Mouse (Mus musculus): ENCODE measurements around the gene Aloxe3. TPM values are rescaled to one million over a fixed set of nuclear protein-coding genes. Genes with fewer than 3 reads are reported as not detected.
"Not testable (repeated sequence)": the region's sequence is repeated elsewhere in the genome, so short reads cannot be mapped to it uniquely, and the experiment has no call there.

The Aloxe3 gene
- polyA plus RNA-seq, 1 experiment from 2014 or later = 0.16 TPM

GRCm38 (mm10) chr11:69088103-69088855, 37.4 kb upstream of the Aloxe3 start, which contains the start of gene Vamp2:
Gene Vamp2, plus strand, starts transcription at chr11:69088490.
- H3K27me3 ChIP-seq = no peaks in the 10 kb centered on the region
- H3K9me3 ChIP-seq = no peaks in the 10 kb centered on the region
- H3K9ac ChIP-seq = peak within 1 kb of the TSS; percentile 100
- H3K36me3 ChIP-seq = peaks cover 22% of the 10 kb centered on the region; the same call in 1 of the 2 replicates
- WGBS = under 1% methylated on average over 50 of the region's 67 CpGs
- peak; percentile 83 for ATAC-seq (ENCODE audit: borderline replicate concordance, extremely low read depth, low FRiP score, low TSS enrichment)
- peaks cover 25% of the 10 kb centered on the region for H3K4me1 ChIP-seq
- peak within 1 kb of the TSS; percentile 86 for H3K4me2 ChIP-seq
- H3K27ac ChIP-seq = peak within 1 kb of the TSS; percentile 96
- peak within 1 kb of the TSS; percentile 96 for H3K4me3 ChIP-seq

GRCm38 (mm10) chr11:69088856-69089615, 36.7 kb upstream of the Aloxe3 start:
- H3K27me3 ChIP-seq = no peaks in the 10 kb centered on the region
- peak overlapping the region; percentile 96 for H3K27ac ChIP-seq
- peak overlapping the region; percentile 100 for H3K9ac ChIP-seq
- H3K36me3 ChIP-seq = peaks cover 22% of the 10 kb centered on the region; the same call in 1 of the 2 replicates
- peak overlapping the region; percentile 96 for H3K4me3 ChIP-seq
- peaks cover 28% of the 10 kb centered on the region for H3K4me1 ChIP-seq
- peak overlapping the region; percentile 86 for H3K4me2 ChIP-seq
- ATAC-seq (ENCODE audit: borderline replicate concordance, extremely low read depth, low FRiP score, low TSS enrichment) = peak; percentile 24; the same call in 1 of the 2 replicates
- no peaks in the 10 kb centered on the region for H3K9me3 ChIP-seq
- 11% methylated on average over 25 of the region's 25 CpGs for WGBS

DNA sequence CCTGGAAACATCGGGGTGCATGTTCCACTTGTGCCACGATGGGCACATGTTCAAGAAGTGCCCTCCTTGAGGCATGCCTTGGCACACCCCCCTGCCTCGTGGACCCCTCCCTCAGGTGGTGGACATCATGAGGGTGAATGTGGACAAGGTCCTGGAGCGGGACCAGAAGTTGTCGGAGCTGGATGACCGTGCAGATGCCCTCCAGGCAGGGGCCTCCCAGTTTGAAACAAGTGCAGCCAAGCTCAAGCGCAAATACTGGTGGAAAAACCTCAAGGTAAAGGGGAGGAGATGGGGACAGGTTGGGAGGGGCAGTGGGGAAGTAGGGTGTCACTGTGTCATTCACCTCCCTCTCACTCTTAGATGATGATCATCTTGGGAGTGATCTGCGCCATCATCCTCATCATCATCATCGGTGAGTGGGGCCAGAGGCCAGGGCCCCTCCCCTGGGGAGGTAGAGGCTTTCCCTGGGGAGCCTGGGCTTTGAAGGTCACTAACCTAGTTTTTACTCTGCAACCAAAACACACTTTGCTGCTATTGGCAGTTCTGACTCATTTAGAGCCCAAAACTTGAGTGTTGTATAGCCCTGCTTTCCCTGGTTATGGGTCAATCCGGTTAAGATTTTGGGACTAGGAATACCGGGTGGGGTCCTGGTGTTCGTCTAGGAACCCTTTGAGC, 35.9 kb upstream of the Aloxe3 start:
- Histone ChIP-seq H3K4me2 (peak overlapping the region; percentile 86), H3K36me3 (peaks cover 22% of the 10 kb centered on the region; the same call in 1 of the 2 replicates), H3K27me3 (no peaks in the 10 kb centered on the region), H3K4me1 (peaks cover 33% of the 10 kb centered on the region), H3K4me3 (peak overlapping the region; percentile 96), H3K9me3 (no peaks in the 10 kb centered on the region), H3K9ac (peak overlapping the region; percentile 100), H3K27ac (peak overlapping the region; percentile 30; the same call in 1 of the 2 replicates)
- 82% methylated on average over 12 of the region's 12 CpGs for WGBS
- ATAC-seq (ENCODE audit: borderline replicate concordance, extremely low read depth, low FRiP score, low TSS enrichment) = no peak

DNA sequence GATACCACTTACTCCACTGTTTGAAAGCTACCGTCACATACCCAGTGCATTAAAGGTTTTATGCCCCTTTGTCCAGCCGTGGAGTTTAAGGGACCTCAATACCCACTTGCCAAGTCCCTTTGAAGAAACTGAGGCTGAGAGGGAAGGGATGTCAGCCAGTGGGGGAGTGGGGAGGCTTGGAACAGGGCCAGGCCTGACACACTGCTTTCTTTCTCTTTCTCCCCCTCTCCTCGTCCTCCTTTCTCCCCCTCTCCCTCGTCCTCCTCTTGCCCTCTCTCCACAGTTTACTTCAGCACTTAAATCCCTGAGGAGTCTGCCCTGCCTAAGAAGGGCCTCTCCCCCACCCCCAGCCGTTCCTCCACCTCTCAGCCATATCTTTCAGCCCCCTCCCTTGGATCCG, 35.3 kb upstream of the Aloxe3 start:
- WGBS = 38% methylated on average over 6 of the region's 6 CpGs
- H3K27ac ChIP-seq = peak overlapping the region; percentile 30
- no peaks in the 10 kb centered on the region for H3K27me3 ChIP-seq
- no peak for ATAC-seq (ENCODE audit: borderline replicate concordance, extremely low read depth, low FRiP score, low TSS enrichment)
- peaks cover 33% of the 10 kb centered on the region for H3K4me1 ChIP-seq
- peak overlapping the region; percentile 100 for H3K9ac ChIP-seq
- no peaks in the 10 kb centered on the region for H3K9me3 ChIP-seq
- H3K4me3 ChIP-seq = peak overlapping the region; percentile 96; the same call in 1 of the 2 replicates
- peak overlapping the region; percentile 86 for H3K4me2 ChIP-seq
- H3K36me3 ChIP-seq = peaks cover 22% of the 10 kb centered on the region; the same call in 1 of the 2 replicates

- Histone ChIP-seq H3K4me1 (peaks cover 33% of the 10 kb centered on the region), H3K9ac (peak overlapping the region; percentile 17; the same call in 1 of the 2 replicates), H3K36me3 (peaks cover 22% of the 10 kb centered on the region; the same call in 1 of the 2 replicates), H3K27me3 (no peaks in the 10 kb centered on the region), H3K4me3 (no peak overlapping the region), H3K4me2 (no peak overlapping the region), H3K27ac (0 out of 2 replicates have a peak overlapping the region, but pooled peaks have one; percentile 5), H3K9me3 (no peaks in the 10 kb centered on the region)
- 58% methylated on average over 7 of the region's 7 CpGs for WGBS
- ATAC-seq (ENCODE audit: borderline replicate concordance, extremely low read depth, low FRiP score, low TSS enrichment) = no peak
Measured at GRCm38 (mm10) chr11:69091566-69092385, 33.9 kb upstream of the Aloxe3 start.

GRCm38 (mm10) chr11:69092386-69092751, 33.3 kb upstream of the Aloxe3 start:
- peaks cover 22% of the 10 kb centered on the region; the same call in 1 of the 2 replicates for H3K36me3 ChIP-seq
- no peak overlapping the region for H3K4me3 ChIP-seq
- H3K4me2 ChIP-seq = no peak overlapping the region
- H3K4me1 ChIP-seq = peaks cover 34% of the 10 kb centered on the region
- H3K9ac ChIP-seq = no peak overlapping the region
- ATAC-seq (ENCODE audit: borderline replicate concordance, extremely low read depth, low FRiP score, low TSS enrichment) = no peak
- 1% methylated on average over 3 of the region's 3 CpGs for WGBS
- no peaks in the 10 kb centered on the region for H3K9me3 ChIP-seq
- H3K27ac ChIP-seq = 0 out of 2 replicates have a peak overlapping the region, but pooled peaks have one; percentile 5
- H3K27me3 ChIP-seq = no peaks in the 10 kb centered on the region

DNA sequence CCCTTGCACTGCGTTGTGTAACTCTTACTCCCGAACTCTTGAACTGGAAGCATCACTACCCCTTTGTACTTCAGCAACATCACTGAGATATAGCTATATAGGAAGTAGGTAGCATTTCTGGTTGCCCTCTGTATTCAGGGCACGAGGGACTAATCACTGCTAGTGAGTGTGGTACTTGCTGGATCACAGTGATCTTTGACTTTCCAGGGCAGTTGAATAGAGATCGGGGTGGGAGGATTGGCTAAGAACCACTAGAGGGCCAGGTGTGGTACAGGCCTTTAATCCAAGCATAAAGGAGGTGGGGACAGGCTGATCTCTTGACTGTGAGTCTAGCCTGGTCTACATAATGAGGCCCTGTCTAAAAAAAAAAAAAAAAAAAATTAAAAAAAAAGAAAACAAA, 32.8 kb upstream of the Aloxe3 start:
- Histone ChIP-seq H3K9me3 (no peaks in the 10 kb centered on the region), H3K27ac (no peak overlapping the region), H3K36me3 (peaks cover 22% of the 10 kb centered on the region; the same call in 1 of the 2 replicates), H3K4me2 (no peak overlapping the region), H3K9ac (no peak overlapping the region), H3K27me3 (no peaks in the 10 kb centered on the region), H3K4me1 (peaks cover 38% of the 10 kb centered on the region), H3K4me3 (no peak overlapping the region)
- ATAC-seq (ENCODE audit: borderline replicate concordance, extremely low read depth, low FRiP score, low TSS enrichment) = no peak
- WGBS = 84% methylated on average over 4 of the region's 4 CpGs

DNA sequence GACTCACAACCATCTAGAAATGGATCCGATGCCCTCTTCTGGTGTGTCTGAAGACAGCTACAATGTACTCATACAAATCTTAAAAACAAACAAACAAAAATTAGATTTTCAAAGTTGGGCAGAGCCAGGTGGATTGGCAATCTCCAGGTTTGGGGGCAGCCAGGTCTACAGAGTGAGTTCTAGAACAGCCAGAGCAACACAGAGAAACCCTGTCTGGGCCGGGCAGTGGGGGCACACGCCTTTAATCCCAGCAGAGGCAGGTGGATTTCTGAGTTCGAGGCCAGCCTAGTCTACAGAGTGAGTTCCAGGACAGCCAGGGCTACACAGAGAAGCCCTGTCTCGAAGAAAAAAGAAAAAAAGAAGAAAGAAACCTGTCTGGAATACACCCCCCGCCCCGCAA, 31.8 kb upstream of the Aloxe3 start:
- H3K4me3 ChIP-seq; H3K27me3 ChIP-seq; H3K9me3 ChIP-seq; ATAC-seq (ENCODE audit: borderline replicate concordance, extremely low read depth, low FRiP score, low TSS enrichment); H3K9ac ChIP-seq: not testable (repeated sequence)
- Histone ChIP-seq H3K4me1 (peaks cover 45% of the 10 kb centered on the region), H3K36me3 (peaks cover 22% of the 10 kb centered on the region; the same call in 1 of the 2 replicates), H3K4me2 (peak overlapping the region; percentile 51; the same call in 1 of the 2 replicates), H3K27ac (peak overlapping the region; percentile 91)
- WGBS = 79% methylated on average over 7 of the region's 7 CpGs

DNA sequence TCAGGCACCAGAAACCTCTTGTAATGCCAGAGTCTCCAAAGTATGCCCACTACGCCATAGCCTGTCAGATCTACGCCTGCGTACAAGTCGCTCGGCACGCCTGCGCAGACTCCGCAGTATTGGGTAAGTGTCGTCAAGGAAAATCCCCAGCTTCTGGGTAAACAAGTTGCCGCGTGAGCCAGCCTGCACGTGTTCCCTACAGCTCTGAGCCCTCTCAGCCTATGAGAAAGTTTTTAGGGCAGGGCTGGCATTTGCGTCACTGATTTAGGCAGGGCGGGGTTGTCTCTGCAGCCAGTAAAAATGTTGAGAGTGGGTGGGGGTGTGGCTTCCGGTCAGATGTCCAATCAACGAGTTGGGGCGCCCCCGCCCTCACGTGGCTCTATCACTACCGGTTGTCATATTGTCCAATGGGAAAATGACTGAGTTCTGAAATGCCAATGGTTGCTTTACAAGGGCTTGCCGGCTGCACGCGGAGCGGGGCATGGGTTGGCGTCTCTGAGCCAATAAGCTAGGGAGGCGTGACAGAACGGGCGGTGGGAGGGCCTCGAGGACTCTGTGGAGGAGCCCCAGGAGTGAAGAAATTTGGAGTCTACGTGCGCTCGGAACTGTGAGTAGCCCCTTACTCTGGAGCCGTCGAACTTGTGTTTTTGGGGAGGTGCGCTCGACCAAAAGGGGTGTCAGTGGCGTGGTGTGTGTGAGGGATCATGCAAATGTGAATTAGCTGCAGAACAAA, 30.8 kb upstream of the Aloxe3 start, which contains the start of gene Per1:
Gene Per1, plus strand, starts transcription at position 521 of the 733 bp plus-strand sequence.
- H3K36me3 ChIP-seq = peaks cover 22% of the 10 kb centered on the region; the same call in 1 of the 2 replicates
- no peaks in the 10 kb centered on the region for H3K9me3 ChIP-seq
- H3K27me3 ChIP-seq = no peaks in the 10 kb centered on the region
- peak within 1 kb of the TSS; percentile 69 for H3K4me3 ChIP-seq
- peak within 1 kb of the TSS; percentile 92 for H3K4me2 ChIP-seq
- ATAC-seq (ENCODE audit: borderline replicate concordance, extremely low read depth, low FRiP score, low TSS enrichment) = peak; percentile 90
- H3K9ac ChIP-seq = peak within 1 kb of the TSS; percentile 84
- under 1% methylated on average over 37 of the region's 37 CpGs for WGBS
- peaks cover 46% of the 10 kb centered on the region for H3K4me1 ChIP-seq
- H3K27ac ChIP-seq = peak within 1 kb of the TSS; percentile 98

- H3K4me3 ChIP-seq = peak overlapping the region; percentile 69
- WGBS = 2% methylated on average over 27 of the region's 27 CpGs
- ATAC-seq (ENCODE audit: borderline replicate concordance, extremely low read depth, low FRiP score, low TSS enrichment) = no peak
- peak overlapping the region; percentile 84 for H3K9ac ChIP-seq
- H3K27me3 ChIP-seq = no peaks in the 10 kb centered on the region
- peaks cover 46% of the 10 kb centered on the region for H3K4me1 ChIP-seq
- H3K27ac ChIP-seq = peak overlapping the region; percentile 98
- H3K4me2 ChIP-seq = peak overlapping the region; percentile 92
- H3K36me3 ChIP-seq = peaks cover 23% of the 10 kb centered on the region
- no peaks in the 10 kb centered on the region for H3K9me3 ChIP-seq
Measured at GRCm38 (mm10) chr11:69095511-69096231, 30.0 kb upstream of the Aloxe3 start.

Data from lung, embryonic 15.5 days (tissue).